Mouse (Mus musculus): ENCODE results near the gene Smg6. TPM values are rescaled to one million over a fixed set of nuclear protein-coding genes. Genes with fewer than 3 reads are reported as not detected.
"Not testable (repeated sequence)": the region's sequence is repeated elsewhere in the genome, so short reads cannot be mapped to it uniquely, and the experiment has no call there.

Gene Smg6
- total RNA-seq, 2 experiments from 2014 or later, result 20.1 to 27.5 TPM

DNA sequence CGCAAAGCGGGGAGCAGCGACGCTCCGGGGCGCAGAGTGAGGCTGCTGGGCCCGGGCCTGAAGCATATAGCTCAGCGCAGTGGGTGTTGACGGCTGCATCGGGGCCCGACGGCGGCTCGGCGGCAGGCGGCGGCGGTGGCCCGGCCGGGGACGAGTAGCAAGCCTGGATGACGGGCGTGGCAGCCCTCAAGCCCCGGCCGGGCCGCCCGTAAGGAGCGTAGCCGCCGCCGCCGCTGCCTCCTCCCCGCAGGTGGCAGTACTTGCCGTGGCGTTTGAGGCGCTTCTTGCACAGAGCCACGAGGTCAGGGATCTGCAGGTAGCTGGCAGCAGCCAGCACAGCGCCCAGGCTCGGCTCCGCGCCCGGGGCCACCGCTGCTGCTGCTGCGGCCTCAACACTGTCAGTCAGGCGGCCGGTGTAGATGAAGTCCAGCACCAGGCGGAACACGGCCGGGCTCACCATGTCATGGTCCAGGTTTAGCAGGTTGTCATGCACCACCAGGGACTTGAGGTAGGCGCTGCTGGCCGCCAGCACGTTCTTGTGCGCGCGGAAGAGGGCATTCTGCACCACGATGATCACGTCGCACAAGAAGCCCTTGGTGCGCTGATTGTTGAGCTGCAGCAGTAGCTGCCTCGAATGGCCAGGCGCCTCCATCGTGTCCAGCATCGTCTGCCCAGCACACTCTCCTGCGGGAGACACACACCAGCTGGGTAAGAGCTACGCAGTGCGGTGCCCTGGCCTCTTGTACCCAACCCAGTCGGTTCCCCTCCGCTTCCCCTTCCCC, 241.4 kb downstream of the Smg6 start:
- DNase-seq, result peak; percentile 58

DNA sequence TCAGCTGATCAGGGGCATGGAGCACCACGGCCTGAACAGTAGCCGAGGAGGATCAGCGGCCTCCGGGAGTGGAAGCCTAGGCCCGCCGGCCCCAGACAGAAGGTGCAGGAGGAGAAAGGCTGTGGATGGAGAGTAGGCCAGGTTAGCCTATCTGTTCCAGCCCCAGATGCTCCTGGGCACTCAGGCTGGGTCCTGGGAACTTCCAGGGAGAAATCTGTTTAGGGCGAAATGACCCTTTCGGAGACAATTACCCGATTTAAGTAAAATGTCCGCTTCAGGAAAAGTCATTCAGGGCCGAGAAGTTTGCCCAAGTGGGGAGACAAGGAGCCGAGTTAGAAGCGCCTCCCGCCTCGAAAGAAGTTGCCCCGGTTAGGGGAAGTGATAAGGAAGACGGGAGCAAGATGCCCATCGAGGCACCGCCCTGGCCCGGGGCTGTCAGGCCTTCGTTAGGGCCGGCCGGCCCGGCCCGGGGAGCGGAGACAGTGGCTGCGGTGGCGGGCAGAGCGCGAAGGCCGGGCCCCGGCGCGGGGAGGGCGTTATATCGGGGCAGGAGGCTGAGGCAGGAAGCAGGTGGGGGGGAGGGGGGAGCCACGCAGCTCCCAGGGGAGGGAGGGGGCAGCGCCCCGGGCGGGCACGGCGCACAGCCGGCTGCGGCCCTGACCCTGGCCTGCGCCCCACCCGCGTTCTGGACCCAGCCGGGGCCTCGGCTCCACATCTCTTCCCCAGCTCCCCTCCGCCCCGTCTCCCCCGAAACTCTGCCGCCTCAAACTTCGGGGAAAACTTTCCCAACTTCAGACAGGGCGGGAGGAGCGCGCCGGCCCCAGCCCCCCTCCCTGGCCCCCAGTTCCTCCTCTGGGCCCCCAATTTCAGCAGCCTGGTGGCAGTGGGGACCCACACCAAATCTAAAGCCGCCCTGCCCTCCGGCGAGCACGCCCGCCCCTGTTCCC, 242.3 kb downstream of the Smg6 start:
- DNase-seq, result peak; percentile 46

DNA sequence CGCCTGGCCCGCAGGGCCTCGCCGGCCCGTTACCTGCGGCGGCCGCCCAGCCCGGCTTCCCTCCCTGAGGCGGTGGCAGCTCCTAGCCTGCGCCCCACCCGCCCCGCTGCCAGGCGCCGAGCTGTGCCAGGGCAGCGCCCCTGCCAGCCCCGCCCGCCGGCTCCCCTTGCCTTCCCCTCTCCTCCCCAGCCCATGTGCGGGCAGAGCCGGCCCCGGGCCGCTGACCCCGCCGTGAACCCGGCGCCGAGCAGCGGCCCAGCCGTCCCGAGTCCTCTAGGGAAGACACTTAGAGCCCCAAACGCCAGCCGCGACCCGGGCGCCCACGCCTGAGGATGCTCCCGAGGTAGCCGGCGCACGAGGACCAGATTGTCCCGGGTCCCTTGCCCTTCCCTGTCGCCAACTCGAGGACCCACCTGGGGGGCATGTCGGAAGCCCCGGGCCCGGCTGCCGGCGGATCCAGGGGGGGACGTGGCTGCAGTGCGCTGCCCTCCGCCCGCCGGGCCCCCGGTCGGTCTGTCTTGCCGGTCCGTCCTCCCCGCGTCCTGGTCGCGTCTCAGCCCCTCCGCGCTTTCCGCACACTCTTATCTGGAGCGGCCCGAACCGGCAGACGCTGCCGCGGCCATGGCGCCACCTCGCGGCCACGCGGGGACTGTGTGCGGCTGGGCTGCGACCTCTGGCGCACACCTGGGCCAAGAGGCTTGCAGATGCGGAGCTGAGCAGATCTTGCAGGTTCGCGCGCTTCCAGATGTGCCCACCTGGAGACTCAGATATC, 243.2 kb downstream of the Smg6 start:
- DNase-seq, result peak; percentile 93

DNA sequence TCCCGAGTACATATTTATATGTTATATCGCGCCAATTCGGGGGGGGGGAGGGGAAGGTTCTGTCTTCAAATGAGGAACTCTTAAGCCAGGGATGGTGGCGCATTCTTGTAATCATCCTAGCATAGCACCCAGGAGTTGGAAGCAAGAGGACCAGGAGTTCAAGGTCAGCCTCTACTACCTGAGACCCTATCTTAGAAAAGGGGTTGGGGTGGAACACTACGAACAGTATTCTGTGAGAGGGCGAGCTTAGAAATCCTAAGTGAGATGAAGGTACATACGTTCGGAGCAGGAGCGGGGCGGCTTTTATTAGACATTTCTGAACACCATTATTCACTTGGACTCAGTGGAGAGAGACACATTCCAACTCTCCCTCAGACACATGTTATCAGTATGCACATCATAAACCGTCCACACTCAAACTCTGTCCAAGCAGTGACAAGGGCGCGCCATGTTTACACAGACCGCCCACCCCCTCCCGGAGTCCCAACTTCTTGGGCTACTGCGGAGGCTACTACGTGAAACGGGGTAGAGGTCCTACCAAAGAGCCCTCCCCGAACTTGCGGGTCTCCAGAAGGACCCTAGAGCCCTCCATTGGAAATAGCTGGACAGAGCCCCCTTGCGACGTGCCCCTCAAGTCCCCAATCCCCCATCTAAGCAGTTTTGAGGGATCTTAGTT, 243.9 kb downstream of the Smg6 start, which contains the start of gene Hic1:
Hic1 (minus strand) TSS at position 115 of the 676 bp plus-strand sequence.
- peak; percentile 40 for DNase-seq

DNA sequence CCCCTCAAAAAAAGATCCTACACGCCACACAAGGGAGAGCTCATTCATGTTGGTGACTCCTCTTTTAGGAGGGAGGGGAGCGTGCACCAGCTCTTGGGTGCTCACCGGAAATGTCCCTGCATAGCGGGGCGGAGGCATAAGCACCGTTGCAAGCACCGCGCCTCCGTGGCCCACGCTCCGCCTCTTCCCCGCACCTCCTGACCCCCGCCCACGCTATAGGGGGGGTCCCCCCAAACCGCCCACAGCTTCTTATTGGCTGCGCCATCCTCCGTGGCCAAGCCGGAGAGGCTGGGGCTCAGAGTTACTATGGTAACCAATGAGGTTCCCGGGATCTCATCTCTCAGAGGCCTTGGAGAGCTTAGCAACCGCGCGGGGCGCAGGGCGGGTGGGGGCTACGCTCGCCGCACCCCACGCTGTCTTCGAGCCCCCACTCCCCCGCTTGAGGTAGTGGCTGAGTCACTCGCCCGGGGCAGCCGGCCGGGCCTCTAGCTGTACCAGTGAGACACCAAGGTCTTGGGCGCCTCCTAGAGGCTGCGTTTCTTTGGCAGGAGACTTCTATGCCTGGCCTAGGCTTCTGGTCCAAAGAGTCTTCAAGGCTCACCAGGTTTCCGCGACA, 244.6 kb downstream of the Smg6 start:
- DNase-seq, result peak; percentile 96

DNA sequence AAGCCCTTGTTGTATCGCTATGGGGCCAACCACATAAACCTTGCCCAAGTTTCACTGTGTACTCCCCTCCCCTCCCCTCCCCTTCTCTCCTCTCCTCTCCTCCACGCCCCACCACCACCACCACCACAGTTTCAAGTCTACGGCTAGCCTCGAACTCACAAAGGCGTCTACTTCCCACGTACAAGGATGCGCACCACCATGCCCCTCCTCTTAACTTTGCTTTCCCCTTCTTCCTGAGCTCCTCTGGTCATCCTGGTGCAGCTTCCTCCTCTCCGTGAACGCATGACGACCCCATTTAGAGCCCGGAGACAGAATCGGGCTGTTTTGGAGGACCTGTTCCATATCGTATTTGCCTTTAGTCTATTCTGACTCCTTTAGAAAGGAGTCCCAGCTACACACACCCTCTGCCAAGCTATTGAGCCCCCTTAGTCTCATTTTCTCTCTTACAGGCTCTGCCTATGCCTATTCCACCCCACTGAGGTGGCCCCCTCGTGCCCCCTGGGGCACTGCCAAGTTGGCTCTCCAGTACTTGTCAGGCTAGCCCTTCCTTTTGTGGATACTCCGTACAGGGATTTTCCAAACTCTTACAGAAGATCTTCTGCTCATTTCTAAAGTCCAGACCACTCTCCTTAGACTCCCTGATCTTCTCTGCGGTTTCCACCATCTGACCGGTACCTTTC, 245.7 kb downstream of the Smg6 start:
- DNase-seq, result no peak

DNA sequence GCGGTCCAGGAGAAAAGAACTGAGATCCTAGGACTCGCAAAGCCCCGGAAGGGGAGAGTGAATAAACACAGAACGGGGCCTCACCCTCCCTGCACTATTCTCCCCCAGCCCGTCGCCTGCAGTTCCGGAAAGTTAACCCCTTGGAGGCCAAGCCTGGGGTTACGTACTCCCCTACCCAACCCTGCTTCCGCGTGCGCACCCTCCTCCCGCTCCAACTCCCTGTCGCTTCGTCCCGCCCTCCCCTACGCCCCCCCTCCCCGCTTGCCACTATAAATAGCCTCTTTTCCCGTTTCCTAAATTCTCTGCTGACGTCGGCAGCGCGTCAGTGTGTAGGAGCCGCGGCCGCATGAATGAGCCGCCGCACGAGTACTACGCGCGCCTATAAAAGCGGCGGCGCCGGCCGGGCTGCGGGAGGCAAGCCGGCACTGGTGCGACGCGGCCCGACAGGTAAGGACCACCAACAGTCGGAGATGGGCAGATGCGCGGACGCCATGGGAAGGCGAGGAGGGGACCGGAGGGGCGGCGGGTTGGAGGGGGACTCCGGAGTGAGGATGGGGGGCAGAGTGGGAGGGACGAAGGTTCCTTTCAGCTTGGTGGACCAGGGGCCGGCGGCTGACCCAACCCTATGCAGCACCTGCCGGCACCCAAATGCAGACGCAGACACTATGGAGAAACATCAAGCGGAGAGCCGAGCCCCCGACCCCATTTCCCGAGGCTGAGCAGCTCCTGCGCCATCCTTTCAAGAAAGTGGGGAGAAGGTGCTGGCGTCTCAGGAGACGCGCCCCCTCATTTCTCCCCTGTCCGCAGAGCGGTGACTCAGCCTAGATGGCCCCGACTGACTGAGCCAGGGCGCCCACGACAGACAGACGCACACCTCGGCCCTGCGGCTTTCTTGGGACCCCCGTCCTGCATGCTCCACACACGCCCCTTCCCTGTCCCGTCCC, 246.8 kb downstream of the Smg6 start:
- peak; percentile 49 for DNase-seq

DNA sequence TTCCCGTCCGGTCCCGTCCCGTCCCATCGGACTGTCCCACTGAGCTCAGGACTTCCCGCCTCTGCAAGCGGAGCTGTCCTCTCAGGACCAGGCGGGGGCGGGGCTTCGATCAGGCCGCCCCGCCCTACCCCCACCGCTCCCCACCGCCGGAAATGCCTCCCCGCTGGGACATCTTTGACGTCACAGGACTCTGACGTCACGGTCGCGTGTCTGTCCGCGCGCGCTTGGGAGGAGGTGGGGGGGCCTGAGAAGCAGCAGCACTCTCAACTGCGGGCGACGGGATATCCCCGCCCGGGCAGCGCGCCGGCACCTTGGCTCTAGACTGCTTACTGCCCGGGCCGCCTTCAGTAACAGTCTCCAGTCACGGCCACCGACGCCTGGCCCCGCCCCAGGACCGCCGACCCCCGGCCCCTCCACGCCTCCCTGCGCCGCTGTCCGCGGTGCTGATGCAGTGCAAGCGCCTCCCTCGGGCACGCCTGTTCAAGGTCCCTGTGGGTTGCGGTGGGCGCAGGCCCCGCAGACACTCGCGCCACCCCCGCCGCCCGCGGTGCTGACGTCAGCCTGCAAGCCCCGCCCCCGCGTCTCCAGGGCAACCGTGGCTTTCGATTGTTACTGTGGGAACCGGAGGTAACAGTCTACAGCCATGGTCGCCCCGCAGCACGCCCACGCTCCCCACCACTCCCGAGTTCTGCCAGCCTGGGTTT, 247.6 kb downstream of the Smg6 start:
- peak; percentile 93 for DNase-seq

DNA sequence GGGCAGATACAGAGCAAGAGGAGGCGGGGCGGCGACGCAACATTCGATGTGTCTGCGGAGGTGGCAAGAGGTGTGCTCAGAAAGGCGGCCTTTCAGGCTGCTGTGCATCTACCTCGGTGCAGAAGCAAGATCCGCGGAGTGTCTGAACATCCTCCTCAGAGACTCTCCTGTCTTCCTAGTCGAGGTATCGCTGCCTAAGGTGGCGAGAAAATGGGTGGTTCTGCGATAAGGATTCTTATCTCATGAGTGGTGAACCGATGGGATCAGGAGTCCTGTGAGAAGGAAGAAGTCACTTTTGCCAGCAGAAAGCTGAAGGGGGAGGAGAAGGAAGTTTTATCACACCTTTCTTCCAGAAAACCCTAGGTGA, 248.2 kb downstream of the Smg6 start:
- no peak for DNase-seq

DNA sequence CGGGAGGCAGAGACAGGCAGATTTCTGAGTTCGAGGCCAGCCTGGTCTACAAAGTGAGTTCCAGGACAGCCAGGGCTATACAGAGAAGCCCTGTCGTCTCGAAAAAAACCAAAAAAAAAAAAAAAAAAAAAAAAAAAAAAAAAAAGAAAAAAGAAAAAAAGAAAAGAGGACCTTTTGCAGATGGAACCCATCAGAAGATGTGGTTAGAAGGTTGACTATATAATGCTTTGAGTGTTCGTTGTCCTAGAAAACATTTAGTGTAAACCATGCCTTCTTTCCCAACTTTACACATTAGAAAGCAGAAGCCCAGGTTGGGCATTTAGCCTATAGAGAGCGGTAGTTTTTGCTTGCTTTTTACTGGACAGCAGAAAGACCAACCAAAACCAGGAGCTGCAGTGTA, 249.0 kb downstream of the Smg6 start:
- not testable (repeated sequence) for DNase-seq

DNA sequence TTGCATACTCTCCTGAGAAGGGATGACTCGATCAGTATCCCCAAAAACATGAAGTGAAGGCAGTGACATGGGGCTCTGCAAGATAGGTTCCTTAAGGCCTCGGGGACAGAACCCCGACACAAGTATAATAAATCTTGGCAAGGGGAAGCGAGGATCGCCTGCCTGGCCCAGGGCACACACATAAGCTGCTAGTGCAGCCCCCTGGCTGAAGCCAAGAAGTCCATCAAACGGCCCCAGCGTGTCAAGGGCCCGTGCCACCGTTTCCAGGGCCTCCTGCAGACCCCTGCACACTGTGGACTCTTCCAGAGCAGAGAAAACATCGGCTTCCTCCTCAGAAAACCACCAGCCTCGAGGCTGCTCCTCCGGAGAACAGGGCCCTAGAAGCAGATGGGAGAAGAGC, 252.4 kb downstream of the Smg6 start:
- DNase-seq, result no peak

DNA sequence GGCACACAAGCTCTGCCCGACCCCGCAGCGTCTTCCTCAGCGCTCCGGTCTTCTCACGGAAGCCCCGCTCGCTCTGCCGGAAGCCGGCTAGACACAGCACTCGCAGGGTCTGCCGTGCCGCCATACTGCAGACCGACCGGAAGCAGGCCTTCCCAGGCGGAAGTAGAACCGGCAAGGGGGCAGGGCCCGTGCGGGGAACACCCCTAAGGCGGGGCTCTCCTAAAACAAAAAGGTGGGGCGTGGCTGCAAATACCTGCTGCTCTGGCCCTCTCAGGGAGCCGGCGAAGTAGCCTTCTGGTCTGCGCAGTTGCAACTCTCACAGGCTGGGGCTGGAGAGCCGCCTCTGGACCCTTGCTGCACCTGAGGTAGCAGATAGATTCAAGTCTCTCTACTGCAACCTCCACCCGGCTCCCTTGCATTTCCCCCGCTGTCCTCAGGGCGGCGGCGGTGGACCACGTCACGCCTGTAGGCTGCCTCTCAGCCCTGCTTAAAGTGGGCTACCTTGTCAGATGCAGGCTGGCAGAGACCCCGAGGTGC, 253.1 kb downstream of the Smg6 start, which contains the start of gene Ovca2:
Ovca2 (minus strand) TSS at position 164 of the 537 bp plus-strand sequence.
- peak; percentile 94 for DNase-seq

DNA sequence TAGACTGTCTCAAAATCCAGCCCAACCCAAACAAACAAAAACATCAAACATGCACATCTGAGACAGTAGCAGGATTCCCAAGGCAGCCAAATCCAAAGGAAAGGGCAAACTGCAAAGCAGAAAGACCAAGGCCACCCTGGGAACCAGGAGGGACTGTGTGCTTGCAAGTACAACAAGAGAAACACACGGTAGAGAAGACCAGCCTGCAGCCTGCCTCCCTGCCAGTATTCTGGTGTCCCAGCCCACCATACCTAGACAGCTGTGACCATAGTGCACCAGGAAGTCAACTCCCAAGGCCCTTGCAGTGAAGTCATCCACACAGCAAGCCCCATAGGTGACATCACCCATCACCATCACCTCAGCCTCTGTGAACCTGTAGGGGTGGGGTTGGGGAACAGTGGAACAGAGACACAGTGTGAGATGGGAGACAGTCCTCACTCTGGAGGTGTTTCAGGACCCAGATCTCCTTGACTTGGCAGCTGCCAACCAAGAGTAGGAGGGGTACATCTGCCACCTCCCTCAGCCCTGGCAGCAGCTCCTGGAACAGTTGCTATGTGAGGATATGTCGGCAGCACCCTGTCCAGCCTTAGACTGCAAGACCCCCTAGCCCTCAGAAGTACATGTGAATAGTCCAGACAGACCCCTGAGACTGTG, 258.4 kb downstream of the Smg6 start:
- DNase-seq, result no peak

DNA sequence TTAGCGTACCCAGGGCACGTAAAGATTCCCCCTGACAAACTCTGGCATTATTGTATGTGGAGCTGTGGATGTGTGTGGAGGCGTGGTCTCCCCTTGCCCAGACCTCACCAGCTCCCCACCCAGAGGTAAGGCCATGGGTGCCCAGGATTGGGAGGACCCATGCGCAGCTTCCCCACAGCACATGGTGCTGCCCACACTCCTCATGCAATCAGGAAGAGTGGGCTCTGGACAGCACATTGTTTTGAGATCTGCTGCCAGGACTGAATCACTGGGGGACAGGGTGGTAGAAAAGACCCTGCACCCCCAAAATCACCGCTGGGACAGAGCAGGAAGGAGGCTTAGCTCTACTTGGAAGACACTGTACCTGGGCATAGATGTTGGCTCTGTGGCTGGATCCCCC, 258.9 kb downstream of the Smg6 start:
- no peak for DNase-seq

DNA sequence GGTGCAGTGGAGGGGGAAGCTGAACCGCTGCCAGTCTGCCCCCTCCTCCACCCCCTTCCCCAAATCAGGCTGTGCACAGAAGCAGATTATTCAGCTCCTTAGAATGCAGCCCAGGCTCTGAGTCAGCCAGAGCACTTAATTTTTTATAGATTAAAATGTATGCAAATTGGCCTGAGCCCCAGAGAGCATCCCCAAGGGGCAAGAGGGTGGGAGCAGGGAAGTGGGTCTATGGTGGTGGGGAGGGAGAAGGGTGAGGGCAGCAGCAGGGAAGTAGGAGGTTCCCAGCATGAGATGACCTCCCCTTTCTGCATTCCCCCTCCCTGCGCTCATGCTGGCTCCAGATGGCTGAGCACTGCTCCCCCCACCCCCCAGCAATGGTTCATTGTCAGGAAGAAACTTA, 259.4 kb downstream of the Smg6 start:
- no peak for DNase-seq

DNA sequence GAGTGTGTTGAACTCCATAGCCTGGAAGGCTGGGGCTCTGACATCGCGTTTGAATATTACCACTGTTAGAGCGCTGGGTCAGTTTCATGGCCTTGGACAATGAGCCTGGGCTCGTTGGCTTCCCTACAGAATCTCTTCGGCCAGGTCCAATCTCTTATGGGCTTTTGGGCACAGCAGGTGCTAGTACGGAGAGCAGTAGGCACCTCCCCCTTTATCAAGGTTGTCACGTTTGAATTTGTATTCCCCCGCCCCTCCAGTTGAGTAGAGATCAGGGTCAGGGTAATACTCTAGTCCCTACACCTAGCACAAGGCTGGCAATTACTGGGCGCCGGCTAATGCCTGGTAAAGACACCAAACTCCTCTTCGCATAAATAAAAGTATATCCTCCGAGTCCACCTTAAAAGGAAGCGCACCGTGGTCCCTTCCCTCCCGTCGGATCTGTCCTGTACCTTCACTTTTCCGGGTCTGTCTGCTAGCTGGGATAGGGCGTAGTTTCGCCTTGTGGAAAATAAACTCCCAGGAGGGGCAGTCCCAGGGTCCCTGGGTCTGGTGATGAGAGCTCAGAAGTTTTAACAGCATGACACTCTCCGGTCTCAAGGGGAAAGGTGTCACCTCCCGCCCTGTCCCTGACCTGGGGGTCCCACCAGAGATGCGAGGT, 264.2 kb downstream of the Smg6 start:
- peak; percentile 30 for DNase-seq

DNA sequence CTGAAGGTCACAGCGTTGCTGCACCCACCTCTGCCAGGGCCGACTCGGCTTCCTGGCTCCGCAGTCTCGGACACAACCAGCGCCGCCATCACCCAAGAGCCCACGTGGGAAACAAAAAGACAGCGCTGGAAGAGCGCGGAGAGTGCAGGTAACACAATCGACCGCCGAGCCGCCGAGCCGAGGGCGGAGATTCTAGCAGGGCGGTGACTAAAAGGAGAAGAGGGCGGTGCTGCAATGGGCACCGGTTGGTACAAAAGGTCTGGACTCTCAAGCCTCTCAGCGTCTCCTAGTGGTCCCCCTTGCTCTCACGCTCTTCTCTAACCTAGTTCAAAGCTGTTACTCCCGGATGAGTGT, 264.7 kb downstream of the Smg6 start:
- DNase-seq, result peak; percentile 88
